Mouse (Mus musculus) CH12.LX (cell line): ENCODE data around the gene Tekt4.

ENCODE experiments used
- CHD1 ChIP-seq: IDR thresholded peaks from 2 replicates; pipeline ENCODE4 v1.6.1; 2012; ENCODE audit warnings: low read depth, low read length, improper control_type of control experiment, inconsistent platforms
- CTCF ChIP-seq, 2 experiments: IDR thresholded peaks in 1 of 2; conservative IDR thresholded peaks in 1 of 2; 2 replicates each; pipeline ENCODE4 v1.5.1; 2011 to 2012; ENCODE audit warnings: low read depth in 2 of 2, low read length in 2 of 2, improper control_type of control experiment in 1 of 2, inconsistent platforms in 1 of 2, mild to moderate bottlenecking in 1 of 2, moderate library complexity in 1 of 2
- ETS1 ChIP-seq: conservative IDR thresholded peaks from 2 replicates; pipeline ENCODE4 v1.6.1; 2012; ENCODE audit warnings: low read depth, mild to moderate bottlenecking, inconsistent platforms, low read length, improper control_type of control experiment, moderate library complexity
- HCFC1 ChIP-seq: IDR thresholded peaks from 2 replicates; pipeline ENCODE4 v1.6.1; 2012; ENCODE audit warnings: low read depth, mild to moderate bottlenecking, inconsistent platforms, low read length, improper control_type of control experiment
- MAFK ChIP-seq: IDR thresholded peaks from 2 replicates; pipeline ENCODE4 v1.6.1; 2011; ENCODE audit warnings: low read length, improper control_type of control experiment; ENCODE audit not compliant: insufficient replicate concordance
- MAZ ChIP-seq: IDR thresholded peaks from 2 replicates; pipeline ENCODE4 v1.6.1; 2012; ENCODE audit warnings: low read depth, mild to moderate bottlenecking, inconsistent platforms, low read length, improper control_type of control experiment, moderate library complexity
- POLR2A ChIP-seq: IDR thresholded peaks from 2 replicates; pipeline ENCODE4 v1.6.1; 2011; ENCODE audit warnings: low read depth, mild to moderate bottlenecking, improper control_type of control experiment, low read length
- TBP ChIP-seq: conservative IDR thresholded peaks from 2 replicates; pipeline ENCODE4 v1.6.1; 2011; ENCODE audit warnings: low read depth, low read length, improper control_type of control experiment
- TCF12 ChIP-seq: IDR thresholded peaks from 2 replicates; pipeline ENCODE4 v1.6.1; 2014; ENCODE audit warnings: low read depth, mild to moderate bottlenecking, inconsistent platforms, low read length, improper control_type of control experiment
- ZC3H11A ChIP-seq: IDR thresholded peaks from 2 replicates; pipeline ENCODE4 v1.6.1; 2012; ENCODE audit warnings: low read depth, mild to moderate bottlenecking, inconsistent platforms, low read length, improper control_type of control experiment
- ZNF384 ChIP-seq: IDR thresholded peaks from 2 replicates; pipeline ENCODE4 v1.6.1; 2012; ENCODE audit warnings: low read depth, low read length, improper control_type of control experiment, inconsistent platforms

- TF ChIP-seq CHD1 (no peak), MAFK (no peak), TBP (no peak), CTCF (conservative IDR thresholded peaks at IDR 0.05 in 1 of 2, IDR thresholded peaks at IDR 0.05 in 1 of 2; ENCODE audit: low read depth in 2 of 2, low read length in 2 of 2) (no peak), ETS1 (no peak), MAZ (no peak), POLR2A (no peak), TCF12 (no peak), HCFC1 (no peak), ZNF384 (no peak), ZC3H11A (no peak)
Measured at GRCm38 (mm10) chr17:25516315-25516714, 61.9 kb downstream of the Tekt4 start.
